Mouse (Mus musculus): Measurements from ENCODE around the gene Zfp697. TPM values are rescaled to one million over a fixed set of nuclear protein-coding genes. Genes with fewer than 3 reads are reported as not detected.
"Not testable (repeated sequence)": the region's sequence is repeated elsewhere in the genome, so short reads cannot be mapped to it uniquely, and the experiment has no call there.

The Zfp697 gene
- polyA plus RNA-seq, 1 experiment from 2014 or later, result 12.1 TPM

GRCm38 (mm10) chr3:98434088-98434816 is 52.0 kb downstream of the Zfp697 start:
- no peak overlapping the region for H3K9ac ChIP-seq (ENCODE audit: low read depth, low read length)
- WGBS (ENCODE audit: insufficient replicate concordance), result 38% methylated on average over 1 of the region's 1 CpGs

GRCm38 (mm10) chr3:98435030-98435429 is 52.8 kb downstream of the Zfp697 start:
- ATAC-seq (replicated peaks; ENCODE audit: insufficient number of reproducible peaks, low FRiP score, low TSS enrichment), result no peak
- 92% methylated on average over 1 of the region's 1 CpGs for WGBS (ENCODE audit: insufficient replicate concordance)
- Histone ChIP-seq H3K4me1 (ENCODE audit: control insufficient read depth, insufficient read depth, low read length) (no peaks in the 10 kb centered on the region), H3K27ac (ENCODE audit: low read depth, low read length) (no peak overlapping the region), H3K9ac (ENCODE audit: low read depth, low read length) (no peak overlapping the region), H3K9me3 (replicated peaks; ENCODE audit: control insufficient read depth, low read length) (no peaks in the 10 kb centered on the region), H3K4me2 (no peak overlapping the region), H3K27me3 (ENCODE audit: control insufficient read depth, insufficient read depth, low read length) (no peaks in the 10 kb centered on the region), H3K4me3 (ENCODE audit: low read depth, low read length) (no peak overlapping the region), H3K36me3 (ENCODE audit: control insufficient read depth, insufficient read depth, low read length) (no peaks in the 10 kb centered on the region)

More at GRCm38 (mm10) chr3:98434088-98434816, 52.0 kb downstream of the Zfp697 start:
- Histone ChIP-seq H3K27ac (ENCODE audit: low read depth, low read length) (no peak overlapping the region), H3K4me1 (ENCODE audit: control insufficient read depth, insufficient read depth, low read length) (no peaks in the 10 kb centered on the region), H3K27me3 (ENCODE audit: control insufficient read depth, insufficient read depth, low read length) (no peaks in the 10 kb centered on the region), H3K36me3 (ENCODE audit: control insufficient read depth, insufficient read depth, low read length) (no peaks in the 10 kb centered on the region), H3K9me3 (replicated peaks; ENCODE audit: control insufficient read depth, low read length) (no peaks in the 10 kb centered on the region), H3K4me2 (no peak overlapping the region), H3K4me3 (ENCODE audit: low read depth, low read length) (no peak overlapping the region)
- no peak for ATAC-seq (replicated peaks; ENCODE audit: insufficient number of reproducible peaks, low FRiP score, low TSS enrichment)

- not testable (repeated sequence) for H3K9ac ChIP-seq (ENCODE audit: low read depth, low read length); ATAC-seq (replicated peaks; ENCODE audit: insufficient number of reproducible peaks, low FRiP score, low TSS enrichment)
- 40% methylated on average over 3 of the region's 3 CpGs for WGBS (ENCODE audit: insufficient replicate concordance)
Measured at GRCm38 (mm10) chr3:98442245-98442644, 60.0 kb downstream of the Zfp697 start.

GRCm38 (mm10) chr3:98443149-98443779 is 61.0 kb downstream of the Zfp697 start:
- H3K4me2 ChIP-seq; H3K4me3 ChIP-seq (ENCODE audit: low read depth, low read length); H3K4me1 ChIP-seq (ENCODE audit: control insufficient read depth, insufficient read depth, low read length); ATAC-seq (replicated peaks; ENCODE audit: insufficient number of reproducible peaks, low FRiP score, low TSS enrichment); H3K9me3 ChIP-seq (replicated peaks; ENCODE audit: control insufficient read depth, low read length); H3K27ac ChIP-seq (ENCODE audit: low read depth, low read length); H3K27me3 ChIP-seq (ENCODE audit: control insufficient read depth, insufficient read depth, low read length); H3K36me3 ChIP-seq (ENCODE audit: control insufficient read depth, insufficient read depth, low read length); H3K9ac ChIP-seq (ENCODE audit: low read depth, low read length): not testable (repeated sequence)
- 2% methylated on average over 3 of the region's 3 CpGs for WGBS (ENCODE audit: insufficient replicate concordance)

More at GRCm38 (mm10) chr3:98442245-98442644, 60.0 kb downstream of the Zfp697 start:
- H3K27ac ChIP-seq (ENCODE audit: low read depth, low read length); H3K4me3 ChIP-seq (ENCODE audit: low read depth, low read length); H3K36me3 ChIP-seq (ENCODE audit: control insufficient read depth, insufficient read depth, low read length); H3K9me3 ChIP-seq (replicated peaks; ENCODE audit: control insufficient read depth, low read length); H3K4me1 ChIP-seq (ENCODE audit: control insufficient read depth, insufficient read depth, low read length); H3K4me2 ChIP-seq; H3K27me3 ChIP-seq (ENCODE audit: control insufficient read depth, insufficient read depth, low read length): not testable (repeated sequence)

GRCm38 (mm10) chr3:98443924-98444323 is 61.7 kb downstream of the Zfp697 start:
- H3K4me3 ChIP-seq (ENCODE audit: low read depth, low read length); H3K9me3 ChIP-seq (replicated peaks; ENCODE audit: control insufficient read depth, low read length); H3K36me3 ChIP-seq (ENCODE audit: control insufficient read depth, insufficient read depth, low read length); H3K27ac ChIP-seq (ENCODE audit: low read depth, low read length); ATAC-seq (replicated peaks; ENCODE audit: insufficient number of reproducible peaks, low FRiP score, low TSS enrichment); H3K4me2 ChIP-seq; H3K9ac ChIP-seq (ENCODE audit: low read depth, low read length); H3K27me3 ChIP-seq (ENCODE audit: control insufficient read depth, insufficient read depth, low read length); H3K4me1 ChIP-seq (ENCODE audit: control insufficient read depth, insufficient read depth, low read length): not testable (repeated sequence)
- no CpG with 5 or more reads among the region's 1 CpGs for WGBS (ENCODE audit: insufficient replicate concordance)

GRCm38 (mm10) chr3:98453786-98454185 is 71.5 kb downstream of the Zfp697 start:
- H3K4me2 ChIP-seq; H3K36me3 ChIP-seq (ENCODE audit: control insufficient read depth, insufficient read depth, low read length); ATAC-seq (replicated peaks; ENCODE audit: insufficient number of reproducible peaks, low FRiP score, low TSS enrichment); H3K4me3 ChIP-seq (ENCODE audit: low read depth, low read length); H3K4me1 ChIP-seq (ENCODE audit: control insufficient read depth, insufficient read depth, low read length); H3K9me3 ChIP-seq (replicated peaks; ENCODE audit: control insufficient read depth, low read length); H3K27ac ChIP-seq (ENCODE audit: low read depth, low read length); H3K9ac ChIP-seq (ENCODE audit: low read depth, low read length); H3K27me3 ChIP-seq (ENCODE audit: control insufficient read depth, insufficient read depth, low read length): not testable (repeated sequence)
- 77% methylated on average over 5 of the region's 5 CpGs for WGBS (ENCODE audit: insufficient replicate concordance)

- H3K36me3 ChIP-seq (ENCODE audit: control insufficient read depth, insufficient read depth, low read length); H3K4me3 ChIP-seq (ENCODE audit: low read depth, low read length); H3K9ac ChIP-seq (ENCODE audit: low read depth, low read length); H3K27ac ChIP-seq (ENCODE audit: low read depth, low read length); ATAC-seq (replicated peaks; ENCODE audit: insufficient number of reproducible peaks, low FRiP score, low TSS enrichment); H3K4me1 ChIP-seq (ENCODE audit: control insufficient read depth, insufficient read depth, low read length); H3K4me2 ChIP-seq; H3K9me3 ChIP-seq (replicated peaks; ENCODE audit: control insufficient read depth, low read length); H3K27me3 ChIP-seq (ENCODE audit: control insufficient read depth, insufficient read depth, low read length): not testable (repeated sequence)
- WGBS (ENCODE audit: insufficient replicate concordance), result no CpG with 5 or more reads among the region's 1 CpGs
Measured at GRCm38 (mm10) chr3:98457026-98457425, 74.8 kb downstream of the Zfp697 start, which contains the start of gene Gm4450. Gene Gm4450 (minus strand): TSS chr3:98457126.

GRCm38 (mm10) chr3:98469323-98469722 is 87.1 kb downstream of the Zfp697 start:
- not testable (repeated sequence) for H3K4me1 ChIP-seq (ENCODE audit: control insufficient read depth, insufficient read depth, low read length); H3K36me3 ChIP-seq (ENCODE audit: control insufficient read depth, insufficient read depth, low read length); ATAC-seq (replicated peaks; ENCODE audit: insufficient number of reproducible peaks, low FRiP score, low TSS enrichment); H3K4me3 ChIP-seq (ENCODE audit: low read depth, low read length); H3K9me3 ChIP-seq (replicated peaks; ENCODE audit: control insufficient read depth, low read length); H3K27me3 ChIP-seq (ENCODE audit: control insufficient read depth, insufficient read depth, low read length); H3K4me2 ChIP-seq; H3K9ac ChIP-seq (ENCODE audit: low read depth, low read length); H3K27ac ChIP-seq (ENCODE audit: low read depth, low read length)
- no CpG with 5 or more reads among the region's 2 CpGs for WGBS (ENCODE audit: insufficient replicate concordance)

GRCm38 (mm10) chr3:98471057-98471456 is 88.8 kb downstream of the Zfp697 start:
- not testable (repeated sequence) for H3K4me3 ChIP-seq (ENCODE audit: low read depth, low read length); H3K27me3 ChIP-seq (ENCODE audit: control insufficient read depth, insufficient read depth, low read length); ATAC-seq (replicated peaks; ENCODE audit: insufficient number of reproducible peaks, low FRiP score, low TSS enrichment); H3K4me1 ChIP-seq (ENCODE audit: control insufficient read depth, insufficient read depth, low read length); H3K27ac ChIP-seq (ENCODE audit: low read depth, low read length); H3K36me3 ChIP-seq (ENCODE audit: control insufficient read depth, insufficient read depth, low read length); H3K9ac ChIP-seq (ENCODE audit: low read depth, low read length); H3K9me3 ChIP-seq (replicated peaks; ENCODE audit: control insufficient read depth, low read length); H3K4me2 ChIP-seq
- no CpG with 5 or more reads among the region's 1 CpGs for WGBS (ENCODE audit: insufficient replicate concordance)
